Mouse (Mus musculus): ENCODE results near the gene Deup1. TPM values are rescaled to one million over a fixed set of nuclear protein-coding genes. Genes with fewer than 3 reads are reported as not detected.

Gene Deup1
- polyA plus RNA-seq, 1 experiment from 2014 or later = 0.23 TPM

- no peaks in the 10 kb centered on the region for H3K4me1 ChIP-seq
- H3K27ac ChIP-seq = no peak overlapping the region
- no peak for DNase-seq (ENCODE audit: low spot score)
- peaks cover 5% of the 10 kb centered on the region; the same call in 1 of the 2 replicates for H3K27me3 ChIP-seq (ENCODE audit: insufficient read depth, poor library complexity, severe bottlenecking)
- H3K9me3 ChIP-seq = no peaks in the 10 kb centered on the region
- 48% methylated on average over 7 of the region's 7 CpGs for WGBS
- H3K4me3 ChIP-seq = no peak overlapping the region
- H3K36me3 ChIP-seq = no peaks in the 10 kb centered on the region
Observed at GRCm38 (mm10) chr9:15617061-15617460, 10.7 kb downstream of the Deup1 start.

DNA sequence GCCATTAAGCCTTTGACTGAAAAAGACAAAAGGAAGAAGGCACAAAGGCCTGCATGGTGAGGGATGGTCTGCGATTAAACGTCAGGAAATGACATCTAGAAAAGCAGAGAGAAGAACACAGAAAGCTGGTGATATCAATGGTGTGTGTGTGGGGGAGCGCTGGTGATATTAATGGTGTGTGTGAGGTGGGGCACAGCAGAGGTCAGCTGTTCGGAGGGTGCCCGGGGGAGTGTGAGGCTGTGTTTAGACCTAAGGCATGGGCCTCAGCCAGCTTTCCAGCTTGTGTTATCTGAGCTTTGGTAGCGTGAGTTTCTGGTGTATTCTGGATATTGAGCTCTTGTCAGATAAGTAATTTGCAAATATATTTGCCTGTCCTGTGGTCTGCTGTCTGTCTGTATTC, 11.3 kb downstream of the Deup1 start:
- peaks cover 5% of the 10 kb centered on the region; the same call in 1 of the 2 replicates for H3K27me3 ChIP-seq (ENCODE audit: insufficient read depth, poor library complexity, severe bottlenecking)
- no peak for DNase-seq (ENCODE audit: low spot score)
- WGBS = 65% methylated on average over 6 of the region's 6 CpGs

DNA sequence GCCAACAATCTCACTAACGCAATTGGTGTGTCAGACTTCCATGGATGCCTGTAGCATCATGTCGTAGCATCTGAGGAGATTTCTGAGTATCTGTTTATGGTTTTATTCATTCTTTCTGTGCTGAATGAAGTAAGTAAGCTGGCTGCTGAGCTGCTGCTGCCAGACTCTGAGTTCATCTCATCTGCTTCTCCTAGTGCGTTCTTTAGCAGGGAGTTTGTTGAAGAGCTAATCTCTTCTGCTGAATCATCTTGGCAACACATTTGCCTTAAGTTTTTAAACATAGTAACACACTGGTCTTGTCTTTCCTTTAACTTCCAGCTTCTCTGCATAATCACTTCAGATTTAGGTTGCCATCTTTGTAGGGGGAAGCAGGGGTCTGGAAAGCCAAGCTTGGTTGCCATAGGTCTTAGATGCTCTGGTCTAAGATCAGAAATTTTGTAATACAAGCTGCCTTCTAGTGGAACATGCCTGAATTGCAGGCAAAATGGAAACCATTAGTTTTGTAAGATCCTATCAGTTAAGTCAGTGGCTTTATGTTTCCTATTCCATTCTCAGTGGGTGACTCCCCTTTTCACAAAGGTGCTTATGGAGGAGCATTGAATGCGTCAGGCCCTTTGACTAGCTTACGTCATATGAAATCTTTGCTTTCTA, 18.3 kb downstream of the Deup1 start:
- WGBS = 92% methylated on average over 5 of the region's 5 CpGs
- Histone ChIP-seq H3K27ac (no peak overlapping the region), H3K27me3 (ENCODE audit: insufficient read depth, poor library complexity, severe bottlenecking) (0 out of 2 replicates have a peak, but pooled peaks cover 3% of the 10 kb centered on the region), H3K36me3 (no peaks in the 10 kb centered on the region), H3K4me3 (no peak overlapping the region), H3K9me3 (peaks cover 7% of the 10 kb centered on the region), H3K4me1 (no peaks in the 10 kb centered on the region)
- no peak for DNase-seq (ENCODE audit: low spot score)

More for the DNA sequence above, 11.3 kb downstream of the Deup1 start:
- Histone ChIP-seq H3K4me3 (no peak overlapping the region), H3K36me3 (no peaks in the 10 kb centered on the region), H3K27ac (no peak overlapping the region), H3K4me1 (no peaks in the 10 kb centered on the region), H3K9me3 (no peaks in the 10 kb centered on the region)

DNA sequence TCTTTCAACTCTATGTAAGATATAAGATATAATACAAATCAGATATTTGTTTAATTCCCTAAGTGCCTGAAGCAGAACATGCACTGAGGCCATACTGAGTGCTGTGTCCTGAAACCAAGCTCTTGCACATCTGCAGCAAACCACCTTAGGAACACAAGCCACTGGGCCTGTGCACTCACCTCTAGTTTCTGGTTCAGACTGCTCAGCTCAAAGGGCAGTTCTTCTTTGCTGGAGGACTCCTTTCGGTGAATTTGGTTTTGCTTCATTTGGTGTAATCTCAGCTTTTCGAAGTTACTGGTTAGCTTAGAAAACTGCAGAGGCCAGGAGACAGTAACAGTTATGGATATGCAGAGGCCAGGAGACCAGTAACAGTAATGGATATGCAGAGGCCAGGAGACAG, 20.1 kb downstream of the Deup1 start:
- 85% methylated on average over 2 of the region's 2 CpGs for WGBS
- DNase-seq (ENCODE audit: low spot score) = no peak
- H3K4me3 ChIP-seq = no peak overlapping the region
- H3K9me3 ChIP-seq = peaks cover 7% of the 10 kb centered on the region
- H3K27me3 ChIP-seq (ENCODE audit: insufficient read depth, poor library complexity, severe bottlenecking) = 0 out of 2 replicates have a peak, but pooled peaks cover 3% of the 10 kb centered on the region
- H3K27ac ChIP-seq = no peak overlapping the region
- H3K36me3 ChIP-seq = no peaks in the 10 kb centered on the region
- no peaks in the 10 kb centered on the region for H3K4me1 ChIP-seq

GRCm38 (mm10) chr9:15603156-15603555, 24.6 kb downstream of the Deup1 start:
- no peak overlapping the region for H3K27ac ChIP-seq
- 0 out of 2 replicates have a peak, but pooled peaks cover 4% of the 10 kb centered on the region for H3K4me1 ChIP-seq
- no peak overlapping the region for H3K4me3 ChIP-seq
- DNase-seq (ENCODE audit: low spot score) = no peak
- 84% methylated on average over 8 of the region's 8 CpGs for WGBS
- no peaks in the 10 kb centered on the region for H3K36me3 ChIP-seq
- H3K9me3 ChIP-seq = no peaks in the 10 kb centered on the region
- 0 out of 2 replicates have a peak, but pooled peaks cover 3% of the 10 kb centered on the region for H3K27me3 ChIP-seq (ENCODE audit: insufficient read depth, poor library complexity, severe bottlenecking)

GRCm38 (mm10) chr9:15600859-15601540, 26.7 kb downstream of the Deup1 start:
- 0 out of 2 replicates have a peak, but pooled peaks cover 3% of the 10 kb centered on the region for H3K27me3 ChIP-seq (ENCODE audit: insufficient read depth, poor library complexity, severe bottlenecking)
- H3K27ac ChIP-seq = no peak overlapping the region
- no peak for DNase-seq (ENCODE audit: low spot score)
- H3K4me3 ChIP-seq = no peak overlapping the region
- H3K36me3 ChIP-seq = no peaks in the 10 kb centered on the region
- no peaks in the 10 kb centered on the region for H3K9me3 ChIP-seq
- 63% methylated on average over 5 of the region's 5 CpGs for WGBS
- H3K4me1 ChIP-seq = 0 out of 2 replicates have a peak, but pooled peaks cover 4% of the 10 kb centered on the region

DNA sequence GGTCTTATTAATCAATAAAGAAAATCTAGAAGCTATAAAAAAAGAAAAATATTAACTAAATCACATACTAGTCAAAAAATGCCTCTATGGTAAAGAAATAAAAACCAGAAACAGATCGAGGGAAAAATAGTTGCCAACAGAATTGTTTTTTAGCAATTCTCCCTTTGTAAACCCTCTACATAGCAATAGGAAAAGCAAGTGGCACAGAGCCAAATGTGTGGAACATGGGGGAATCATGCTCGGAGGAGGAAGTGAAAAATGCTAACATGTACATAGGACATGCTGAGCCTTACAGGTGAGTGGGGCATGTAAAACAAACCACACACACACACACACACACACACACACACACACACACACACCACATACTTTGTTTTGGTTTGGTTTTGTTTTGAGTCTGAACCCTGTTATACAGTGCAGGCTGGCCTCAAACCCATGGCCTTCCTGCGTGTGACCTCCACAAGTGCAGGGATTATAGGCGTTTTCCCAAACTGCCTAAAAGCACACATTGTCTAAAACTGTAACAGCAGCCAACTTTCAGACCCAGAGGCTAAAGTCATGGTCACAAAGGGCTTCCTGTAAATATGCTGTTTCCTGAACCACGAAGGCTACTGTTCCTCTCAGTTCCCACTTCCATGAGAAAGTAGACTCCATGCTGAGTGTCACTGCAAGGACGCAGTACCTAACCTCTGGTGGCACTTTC, 27.4 kb downstream of the Deup1 start:
- no peak for DNase-seq (ENCODE audit: low spot score)
- WGBS = 69% methylated on average over 6 of the region's 6 CpGs
- H3K9me3 ChIP-seq = no peaks in the 10 kb centered on the region

GRCm38 (mm10) chr9:15596598-15596997, 31.1 kb downstream of the Deup1 start:
- H3K9me3 ChIP-seq = no peaks in the 10 kb centered on the region
- H3K27me3 ChIP-seq (ENCODE audit: insufficient read depth, poor library complexity, severe bottlenecking) = no peaks in the 10 kb centered on the region
- WGBS = 64% methylated on average over 4 of the region's 4 CpGs
- no peak for DNase-seq (ENCODE audit: low spot score)
- H3K4me1 ChIP-seq = peaks cover 11% of the 10 kb centered on the region
- no peak overlapping the region for H3K27ac ChIP-seq
- no peaks in the 10 kb centered on the region for H3K36me3 ChIP-seq
- H3K4me3 ChIP-seq = no peak overlapping the region

More for the DNA sequence above, 27.4 kb downstream of the Deup1 start:
- Histone ChIP-seq H3K4me1 (0 out of 2 replicates have a peak, but pooled peaks cover 4% of the 10 kb centered on the region), H3K27ac (no peak overlapping the region), H3K27me3 (ENCODE audit: insufficient read depth, poor library complexity, severe bottlenecking) (0 out of 2 replicates have a peak, but pooled peaks cover 3% of the 10 kb centered on the region), H3K36me3 (no peaks in the 10 kb centered on the region), H3K4me3 (no peak overlapping the region)

GRCm38 (mm10) chr9:15594148-15594547, 33.6 kb downstream of the Deup1 start:
- Histone ChIP-seq H3K4me1 (peaks cover 7% of the 10 kb centered on the region), H3K27me3 (ENCODE audit: insufficient read depth, poor library complexity, severe bottlenecking) (no peaks in the 10 kb centered on the region), H3K27ac (no peak overlapping the region), H3K4me3 (no peak overlapping the region), H3K9me3 (no peaks in the 10 kb centered on the region), H3K36me3 (no peaks in the 10 kb centered on the region)
- 74% methylated on average over 4 of the region's 4 CpGs for WGBS
- no peak for DNase-seq (ENCODE audit: low spot score)

GRCm38 (mm10) chr9:15587157-15587854, 40.4 kb downstream of the Deup1 start:
- Histone ChIP-seq H3K36me3 (no peaks in the 10 kb centered on the region), H3K27me3 (ENCODE audit: insufficient read depth, poor library complexity, severe bottlenecking) (no peaks in the 10 kb centered on the region), H3K4me3 (no peak overlapping the region), H3K4me1 (no peaks in the 10 kb centered on the region), H3K9me3 (no peaks in the 10 kb centered on the region), H3K27ac (no peak overlapping the region)
- DNase-seq (ENCODE audit: low spot score) = no peak
- WGBS = 67% methylated on average over 6 of the region's 6 CpGs

GRCm38 (mm10) chr9:15585956-15586355, 41.8 kb downstream of the Deup1 start:
- DNase-seq (ENCODE audit: low spot score) = no peak

GRCm38 (mm10) chr9:15584209-15584608, 43.5 kb downstream of the Deup1 start:
- H3K36me3 ChIP-seq = no peaks in the 10 kb centered on the region
- H3K4me1 ChIP-seq = no peaks in the 10 kb centered on the region
- no peak for DNase-seq (ENCODE audit: low spot score)

More at GRCm38 (mm10) chr9:15585956-15586355, 41.8 kb downstream of the Deup1 start:
- Histone ChIP-seq H3K4me1 (no peaks in the 10 kb centered on the region), H3K27me3 (ENCODE audit: insufficient read depth, poor library complexity, severe bottlenecking) (no peaks in the 10 kb centered on the region), H3K27ac (no peak overlapping the region), H3K9me3 (no peaks in the 10 kb centered on the region), H3K36me3 (no peaks in the 10 kb centered on the region), H3K4me3 (no peak overlapping the region)
- 67% methylated on average over 1 of the region's 1 CpGs for whole genome bisulfite sequencing

More at GRCm38 (mm10) chr9:15584209-15584608, 43.5 kb downstream of the Deup1 start:
- H3K4me3 ChIP-seq = no peak overlapping the region
- no peaks in the 10 kb centered on the region for H3K27me3 ChIP-seq (ENCODE audit: insufficient read depth, poor library complexity, severe bottlenecking)
- no peaks in the 10 kb centered on the region for H3K9me3 ChIP-seq
- H3K27ac ChIP-seq = no peak overlapping the region
- WGBS = 74% methylated on average over 9 of the region's 9 CpGs
